Comparison of ENCODE assay signal across 23 mouse cellular contexts in the genomic region with DNA sequence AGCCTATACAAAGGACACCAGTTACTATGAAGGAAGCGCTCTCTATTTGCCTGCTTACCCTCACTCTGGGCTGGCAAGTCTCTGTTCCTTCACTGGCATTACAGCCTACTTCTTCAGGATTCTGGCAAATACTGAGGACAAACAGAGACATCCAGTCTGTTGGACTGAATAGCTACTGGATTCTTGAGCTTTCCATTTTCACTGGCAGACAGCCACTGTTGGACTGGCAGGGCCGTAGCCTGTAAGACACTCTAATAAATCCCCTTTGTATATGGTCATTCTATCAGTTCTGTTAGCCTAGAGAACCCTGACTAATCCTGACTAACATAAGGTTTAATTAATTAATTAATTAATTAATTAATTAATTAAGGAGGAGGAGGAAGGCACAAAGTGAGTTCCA.
DNase-seq lines count a peak whose midpoint lies in the region; ATAC-seq and TF ChIP-seq lines count a peak whose summit lies in the region.
"Had no signal": no experiment of that assay in that cellular context is flagged by ENCODE, and none has a peak within 500 bp of the region (broad histone marks: within the 10 kb centered on the region; RNA-seq: fewer than 3 reads in every experiment).

No protein-coding gene starts in this region.

- no peak overlapping the region for H3K9ac ChIP-seq in hindbrain, postnatal 0 days (replicated peaks; ENCODE audit: low read length)
- H3K9ac ChIP-seq in midbrain, postnatal 0 days (replicated peaks; ENCODE audit: low read length, poor library complexity, severe bottlenecking) = no peak overlapping the region
- no peak overlapping the region for H3K9ac ChIP-seq in midbrain, embryonic 13.5 days (replicated peaks)
- H3K9ac ChIP-seq: embryonic facial prominence, embryonic 13.5 days; forebrain, embryonic 12.5 days; forebrain, embryonic 15.5 days; hindbrain, embryonic 14.5 days had no signal

- H3K9me3 ChIP-seq in hindbrain, postnatal 0 days (ENCODE audit: low read length) = no peaks in the 10 kb centered on the region
- H3K9me3 ChIP-seq in hindbrain, embryonic 10.5 days = no peaks in the 10 kb centered on the region
- H3K9me3 ChIP-seq in midbrain, postnatal 0 days (ENCODE audit: low read length) = no peaks in the 10 kb centered on the region
- no peaks in the 10 kb centered on the region for H3K9me3 ChIP-seq in midbrain, embryonic 13.5 days
- H3K9me3 ChIP-seq: embryonic facial prominence, embryonic 10.5 days; embryonic facial prominence, embryonic 13.5 days; forebrain, embryonic 12.5 days; forebrain, embryonic 15.5 days had no signal

- TF ChIP-seq CTCF in hindbrain, postnatal 0 days (IDR thresholded peaks at IDR 0.05; ENCODE audit: low read depth) = no peak
- TF ChIP-seq CTCF in midbrain, postnatal 0 days (IDR thresholded peaks at IDR 0.05) = no peak
- TF ChIP-seq CTCF in brain, embryonic 14.5 days (IDR thresholded peaks at IDR 0.05; ENCODE audit: borderline replicate concordance, extremely low read depth, insufficient read depth, insufficient read length) = no peak

- 61% methylated on average over 2 of the region's 2 CpGs for WGBS in hindbrain, postnatal 0 days
- 91% methylated on average over 2 of the region's 2 CpGs for WGBS in hindbrain, embryonic 10.5 days
- 88% methylated on average over 2 of the region's 2 CpGs for WGBS in midbrain, postnatal 0 days
- 81% methylated on average over 2 of the region's 2 CpGs for WGBS in midbrain, embryonic 13.5 days

- no peaks in the 10 kb centered on the region for H3K4me1 ChIP-seq in hindbrain, postnatal 0 days (ENCODE audit: insufficient read depth, low read length)
- H3K4me1 ChIP-seq in hindbrain, embryonic 10.5 days (replicated peaks) = no peaks in the 10 kb centered on the region
- no peaks in the 10 kb centered on the region for H3K4me1 ChIP-seq in midbrain, postnatal 0 days (ENCODE audit: insufficient read depth, low read length)
- H3K4me1 ChIP-seq in midbrain, embryonic 13.5 days (replicated peaks) = no peaks in the 10 kb centered on the region
- H3K4me1 ChIP-seq: embryonic facial prominence, embryonic 10.5 days; embryonic facial prominence, embryonic 13.5 days; forebrain, embryonic 12.5 days; forebrain, embryonic 15.5 days had no signal

- H3K4me2 ChIP-seq in hindbrain, postnatal 0 days (ENCODE audit: low read depth, low read length) = no peak overlapping the region
- H3K4me2 ChIP-seq in midbrain, postnatal 0 days (ENCODE audit: low read depth, low read length, poor library complexity, severe bottlenecking) = no peak overlapping the region
- H3K4me2 ChIP-seq in midbrain, embryonic 13.5 days (replicated peaks) = no peak overlapping the region
- H3K4me2 ChIP-seq: embryonic facial prominence, embryonic 13.5 days; forebrain, embryonic 12.5 days; forebrain, embryonic 15.5 days; heart, embryonic 11.5 days; hindbrain, embryonic 14.5 days had no signal

- no peak overlapping the region for H3K4me3 ChIP-seq in hindbrain, postnatal 0 days (ENCODE audit: low read length)
- no peak overlapping the region for H3K4me3 ChIP-seq in hindbrain, embryonic 10.5 days
- no peak overlapping the region for H3K4me3 ChIP-seq in midbrain, postnatal 0 days (ENCODE audit: low read depth, low read length)
- no peak overlapping the region for H3K4me3 ChIP-seq in midbrain, embryonic 13.5 days (replicated peaks)
- H3K4me3 ChIP-seq: embryonic facial prominence, embryonic 10.5 days; embryonic facial prominence, embryonic 13.5 days; erythroblast, embryonic 14.5 days; forebrain, embryonic 12.5 days; forebrain, embryonic 15.5 days had no signal

- no peak for ATAC-seq in hindbrain, postnatal 0 days
- no peak for ATAC-seq in midbrain, postnatal 0 days (ENCODE audit: low FRiP score)
- ATAC-seq in midbrain, embryonic 13.5 days = no peak
- ATAC-seq: activated CD4-positive, CD25-positive, alpha-beta regulatory T cell, adult 4 months; CD4-positive, CD25-positive, alpha-beta regulatory T cell, adult 4 months; forebrain, embryonic 15.5 days; intestine, postnatal 0 days had no signal

- TF ChIP-seq POLR2A in brain, embryonic 14.5 days (IDR thresholded peaks at IDR 0.05; ENCODE audit: borderline replicate concordance, extremely low read depth, insufficient read depth, insufficient read length, poor library complexity, severe bottlenecking) = no peak

- peak; percentile 62 to 71 for DNase-seq in cerebellum, postnatal 10 days
- DNase-seq in cerebellum, adult 11-12 months = no peak
- peak; percentile 28 for DNase-seq in hindbrain, postnatal 0 days (ENCODE audit: low spot score)
- no peak for DNase-seq in hindbrain, embryonic 10.5 days (ENCODE audit: low spot score)
- peak; percentile 7 for DNase-seq in midbrain, postnatal 0 days (ENCODE audit: low spot score)
- peak; percentile 22 for DNase-seq in brain, embryonic 14.5 days (ENCODE audit: low read depth)
- no peak for DNase-seq in gastrocnemius, postnatal 25 days
- DNase-seq: adrenal gland, adult 8-10 months; adrenal gland, postnatal 25 days; embryo, embryonic 11 days; gastrocnemius, postnatal 36 days; heart, postnatal 36 days had no signal

- no peaks in the 10 kb centered on the region for H3K27me3 ChIP-seq in hindbrain, postnatal 0 days (ENCODE audit: insufficient read depth, low read length)
- H3K27me3 ChIP-seq in hindbrain, embryonic 10.5 days (ENCODE audit: insufficient read depth, poor library complexity, severe bottlenecking) = no peaks in the 10 kb centered on the region
- H3K27me3 ChIP-seq in midbrain, postnatal 0 days (ENCODE audit: insufficient read depth, low read length) = no peaks in the 10 kb centered on the region
- no peaks in the 10 kb centered on the region for H3K27me3 ChIP-seq in midbrain, embryonic 13.5 days
- H3K27me3 ChIP-seq: embryonic facial prominence, embryonic 13.5 days; forebrain, embryonic 12.5 days; forebrain, embryonic 15.5 days had no signal

- no peaks in the 10 kb centered on the region for H3K36me3 ChIP-seq in hindbrain, postnatal 0 days (ENCODE audit: insufficient read depth, low read length)
- H3K36me3 ChIP-seq in hindbrain, embryonic 10.5 days = no peaks in the 10 kb centered on the region
- H3K36me3 ChIP-seq in midbrain, postnatal 0 days (ENCODE audit: insufficient read depth, low read length) = no peaks in the 10 kb centered on the region
- H3K36me3 ChIP-seq in midbrain, embryonic 13.5 days = no peaks in the 10 kb centered on the region
- H3K36me3 ChIP-seq: embryonic facial prominence, embryonic 10.5 days; embryonic facial prominence, embryonic 13.5 days; forebrain, embryonic 12.5 days; forebrain, embryonic 15.5 days had no signal

- H3K27ac ChIP-seq in hindbrain, postnatal 0 days = no peak overlapping the region
- no peak overlapping the region for H3K27ac ChIP-seq in hindbrain, embryonic 10.5 days
- no peak overlapping the region for H3K27ac ChIP-seq in midbrain, postnatal 0 days (ENCODE audit: low read depth, low read length)
- H3K27ac ChIP-seq in midbrain, embryonic 13.5 days = no peak overlapping the region
- H3K27ac ChIP-seq: embryonic facial prominence, embryonic 10.5 days; embryonic facial prominence, embryonic 13.5 days; forebrain, embryonic 12.5 days; forebrain, embryonic 15.5 days; hindbrain, embryonic 14.5 days had no signal

Comparison
In these comparisons a context has a peak if more than half of its experiments do, and no peak if none do; other contexts are left out.
1. DNase-seq: peak in cerebellum, postnatal 10 days (2 of 2), hindbrain, postnatal 0 days (single experiment), midbrain, postnatal 0 days (single experiment) and brain, embryonic 14.5 days (single experiment); none in cerebellum, adult 11-12 months (single experiment), hindbrain, embryonic 10.5 days (single experiment) and gastrocnemius, postnatal 25 days (single experiment).